ENCODE assay signal across 8 mouse cellular contexts in genomic region chr2:3474861-3475283, GRCm38 (mm10). TPM values are rescaled to one million over a fixed set of nuclear protein-coding genes. Genes with fewer than 3 reads are reported as not detected.
A peak's percentile ranks its signal among the peaks of the same experiment; 100 is the strongest.
DNase-seq lines count a peak whose midpoint lies in the region; ATAC-seq and TF ChIP-seq lines count a peak whose summit lies in the region.

TSS of gene Suv39h2 (minus strand) at chr2:3475031.

- peak; percentile 95 for DNase-seq in 416B (ENCODE audit: low read depth)
- peak; percentile 96 for DNase-seq in heart, adult 8-10 months (ENCODE audit: low spot score)
- peak; percentile 96 for DNase-seq in kidney, adult 9 months
- DNase-seq in limb, embryonic 14.5 days (ENCODE audit: low spot score): peak; percentile 98
- DNase-seq in midbrain, postnatal 0 days (ENCODE audit: low spot score): peak; percentile 96
- DNase-seq in spleen, postnatal 14 days (ENCODE audit: low spot score in 2 of 2): peak; percentile 97

- peak; percentile 45; the same call in 1 of the 2 replicates for TF ChIP-seq POLR2A in bone marrow, adult 2 months (IDR thresholded peaks at IDR 0.05; ENCODE audit: borderline replicate concordance, control insufficient read depth, low read depth, low read length)
- TF ChIP-seq POLR2A in limb, embryonic 14.5 days (IDR thresholded peaks at IDR 0.05; ENCODE audit: borderline replicate concordance, extremely low read depth, insufficient read depth, insufficient read length): peak; percentile 77; the same call in 1 of the 2 replicates

- peak within 1 kb of the TSS; percentile 75 for H3K27ac ChIP-seq in bone marrow, adult 2 months (ENCODE audit: control insufficient read depth, insufficient read depth, low read depth, low read length, poor library complexity)
- H3K27ac ChIP-seq in embryonic facial prominence, embryonic 15.5 days (replicated peaks): peak within 1 kb of the TSS; percentile 91
- peak within 1 kb of the TSS; percentile 90 for H3K27ac ChIP-seq in limb, embryonic 14.5 days (replicated peaks; ENCODE audit: low read depth, low read length)
- peak within 1 kb of the TSS; percentile 78 for H3K27ac ChIP-seq in midbrain, postnatal 0 days (ENCODE audit: low read depth, low read length)

- peak within 1 kb of the TSS; percentile 59 for H3K9ac ChIP-seq in embryonic facial prominence, embryonic 15.5 days
- H3K9ac ChIP-seq in limb, embryonic 14.5 days (ENCODE audit: low read depth, low read length, severe bottlenecking): peak within 1 kb of the TSS; percentile 74
- H3K9ac ChIP-seq in midbrain, postnatal 0 days (replicated peaks; ENCODE audit: low read length, poor library complexity, severe bottlenecking): peak within 1 kb of the TSS; percentile 68

- peaks cover 2% of the 10 kb centered on the region; the same call in 1 of the 2 replicates for H3K4me1 ChIP-seq in bone marrow, adult 2 months (ENCODE audit: control insufficient read depth, insufficient read depth, low read length)
- peaks cover 15% of the 10 kb centered on the region for H3K4me1 ChIP-seq in embryonic facial prominence, embryonic 15.5 days
- H3K4me1 ChIP-seq in limb, embryonic 14.5 days (ENCODE audit: control insufficient read depth, insufficient read depth, low read length): peaks cover 12% of the 10 kb centered on the region
- H3K4me1 ChIP-seq in midbrain, postnatal 0 days (ENCODE audit: insufficient read depth, low read length): no peaks in the 10 kb centered on the region

- TF ChIP-seq CTCF in bone marrow, adult 2 months (IDR thresholded peaks at IDR 0.05; ENCODE audit: control insufficient read depth, insufficient read depth, low read length): no peak
- TF ChIP-seq CTCF in midbrain, postnatal 0 days (IDR thresholded peaks at IDR 0.05): no peak

- peak within 1 kb of the TSS; percentile 97 for H3K4me3 ChIP-seq in bone marrow, adult 2 months (replicated peaks; ENCODE audit: control insufficient read depth, low read depth, low read length)
- peak within 1 kb of the TSS; percentile 92 for H3K4me3 ChIP-seq in embryonic facial prominence, embryonic 15.5 days (replicated peaks)
- peak within 1 kb of the TSS; percentile 97 for H3K4me3 ChIP-seq in limb, embryonic 14.5 days (replicated peaks; ENCODE audit: low read length)
- H3K4me3 ChIP-seq in midbrain, postnatal 0 days (ENCODE audit: low read depth, low read length): peak within 1 kb of the TSS; percentile 97

- peak within 1 kb of the TSS; percentile 63 for H3K4me2 ChIP-seq in embryonic facial prominence, embryonic 15.5 days (replicated peaks)
- peak within 1 kb of the TSS; percentile 68 for H3K4me2 ChIP-seq in limb, embryonic 14.5 days (replicated peaks; ENCODE audit: low read depth, low read length, severe bottlenecking)
- H3K4me2 ChIP-seq in midbrain, postnatal 0 days (ENCODE audit: low read depth, low read length, poor library complexity, severe bottlenecking): peak within 1 kb of the TSS; percentile 79

- H3K27me3 ChIP-seq in embryonic facial prominence, embryonic 15.5 days: no peaks in the 10 kb centered on the region
- H3K27me3 ChIP-seq in limb, embryonic 14.5 days (ENCODE audit: control insufficient read depth, insufficient read depth, low read length): no peaks in the 10 kb centered on the region
- no peaks in the 10 kb centered on the region for H3K27me3 ChIP-seq in midbrain, postnatal 0 days (ENCODE audit: insufficient read depth, low read length)

- WGBS in bone marrow, adult 2 months: under 1% methylated on average over 42 of the region's 42 CpGs
- under 1% methylated on average over 41 of the region's 42 CpGs for WGBS in embryonic facial prominence, embryonic 15.5 days
- WGBS in limb, embryonic 14.5 days: under 1% methylated on average over 38 of the region's 42 CpGs
- WGBS in midbrain, postnatal 0 days: under 1% methylated on average over 33 of the region's 42 CpGs

- no peaks in the 10 kb centered on the region for H3K9me3 ChIP-seq in embryonic facial prominence, embryonic 15.5 days (replicated peaks)
- H3K9me3 ChIP-seq in limb, embryonic 14.5 days (ENCODE audit: control insufficient read depth, low read length): no peaks in the 10 kb centered on the region
- no peaks in the 10 kb centered on the region for H3K9me3 ChIP-seq in midbrain, postnatal 0 days (ENCODE audit: low read length)

- ATAC-seq in embryonic facial prominence, embryonic 15.5 days (ENCODE audit: insufficient number of reproducible peaks, low FRiP score, low TSS enrichment, low read depth): peak; percentile 98
- peak; percentile 98 for ATAC-seq in limb, embryonic 14.5 days (ENCODE audit: low FRiP score, low read depth)
- peak; percentile 97 for ATAC-seq in midbrain, postnatal 0 days (ENCODE audit: low FRiP score)

- no peaks in the 10 kb centered on the region for H3K36me3 ChIP-seq in embryonic facial prominence, embryonic 15.5 days
- no peaks in the 10 kb centered on the region; the same call in 1 of the 2 replicates for H3K36me3 ChIP-seq in limb, embryonic 14.5 days (ENCODE audit: control insufficient read depth, insufficient read depth, low read length)
- H3K36me3 ChIP-seq in midbrain, postnatal 0 days (ENCODE audit: insufficient read depth, low read length): no peaks in the 10 kb centered on the region; the same call in 1 of the 2 replicates

RNA-seq across cellular contexts. Expression of gene Suv39h2, which starts in this region (rescaled TPM):
- polyA plus RNA-seq in bone marrow, adult 2 months (2011; ENCODE audit: insufficient read depth, insufficient read length, low replicate concordance, missing spikeins): 3.4 and 4.4 TPM in 2 replicates
- 11.4 and 12.1 TPM in 2 replicates for polyA plus RNA-seq in embryonic facial prominence, embryonic 15.5 days (2015; fragmentation: Nextera tagmentation; extraction: Ambion mirVana)
- 1 to 10 TPM in 2 of 4 experiments, under 1 TPM in 2; 0.56 to 1.5 (median 1.0) TPM for total RNA-seq in heart, adult 8-10 months (2022)
- polyA plus RNA-seq in limb, embryonic 14.5 days (2012; rRNA removed): 7.5 and 9.2 TPM in 2 replicates
- polyA plus RNA-seq in limb, embryonic 14.5 days (2014; fragmentation: Nextera tagmentation; extraction: Ambion mirVana): 15.4 and 17.6 TPM in 2 replicates
- total RNA-seq in midbrain, postnatal 0 days (2014; rRNA removed): 5.6 and 6.7 TPM in 2 replicates
- polyA plus RNA-seq in midbrain, postnatal 0 days (2015; fragmentation: Nextera tagmentation; extraction: Ambion mirVana): 4.8 and 4.9 TPM in 2 replicates

Comparison
In these comparisons a context has a peak if more than half of its experiments do, and no peak if none do; other contexts are left out.
1. Peak in every context shown above with its lines: DNase-seq, ATAC-seq, H3K4me3 ChIP-seq and H3K27ac ChIP-seq.